Mouse (Mus musculus) liver, postnatal 0 days (tissue): ENCODE data around the gene Pskh1.
A peak's percentile ranks its signal among the peaks of the same experiment; 100 is the strongest.

Experiments
- CTCF ChIP-seq: sonication (generic); IDR thresholded peaks from 2 replicates; pipeline ENCODE4 v1.5.1; 2016; ENCODE audit warnings: antibody characterized with exemption, low read depth
- EP300 ChIP-seq: IDR thresholded peaks from 2 replicates; pipeline ENCODE4 v1.6.1; 2016; ENCODE audit warnings: antibody characterized with exemption, low read depth, mild to moderate bottlenecking

- no peak for TF ChIP-seq CTCF
- peak; percentile 66 for TF ChIP-seq EP300
These were observed 48.5 kb upstream of the Pskh1 start for GRCm38 (mm10) chr8:105851651-105852143.
